Mouse (Mus musculus) bone marrow, adult 2 months (tissue): ENCODE data around the gene Phykpl.

Source experiments
- CTCF ChIP-seq: fragments of 200-500 bp; IDR thresholded peaks from 2 replicates; pipeline ENCODE4 v1.5.1; 2011; ENCODE audit warnings: low read length, control low read depth; ENCODE audit not compliant: control insufficient read depth, insufficient read depth
- POLR2A ChIP-seq: fragments of 200-500 bp; IDR thresholded peaks from 2 replicates; pipeline ENCODE4 v1.6.1; 2011; ENCODE audit warnings: low read depth, mild to moderate bottlenecking, control low read depth, low read length, borderline replicate concordance; ENCODE audit not compliant: control insufficient read depth

- TF ChIP-seq POLR2A (no peak), CTCF (no peak)
These were observed 64.0 kb downstream of the Phykpl start for GRCm38 (mm10) chr11:51648566-51648965.
